Mouse (Mus musculus): ENCODE data around the gene Dlg2.

The Dlg2 gene

DNA sequence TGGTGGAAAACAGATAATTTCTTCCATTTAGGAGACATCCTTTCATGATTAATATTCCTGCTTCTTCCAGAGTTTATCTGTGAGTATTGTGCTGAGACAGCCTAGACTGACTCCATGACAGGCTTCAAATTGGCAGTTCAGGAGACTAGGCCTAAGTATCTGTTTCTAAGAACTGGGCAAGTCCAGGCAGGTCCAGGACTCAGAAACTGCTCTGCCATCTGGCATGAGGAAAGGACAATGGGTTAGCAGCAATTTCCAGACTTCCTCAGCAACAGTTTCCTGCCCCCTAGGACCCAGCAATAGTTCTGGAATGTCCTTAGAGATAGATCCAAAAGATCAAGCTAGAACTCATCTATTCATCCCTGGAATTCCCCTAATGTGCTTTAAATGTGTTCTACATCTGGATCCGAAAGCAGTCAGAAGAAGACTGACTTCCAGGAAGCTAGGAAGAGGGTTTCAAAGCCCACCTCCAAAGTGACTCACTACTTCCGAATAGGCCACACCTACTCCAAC, 64.4 kb downstream of the Dlg2 start:
- DNase-seq, result no peak

DNA sequence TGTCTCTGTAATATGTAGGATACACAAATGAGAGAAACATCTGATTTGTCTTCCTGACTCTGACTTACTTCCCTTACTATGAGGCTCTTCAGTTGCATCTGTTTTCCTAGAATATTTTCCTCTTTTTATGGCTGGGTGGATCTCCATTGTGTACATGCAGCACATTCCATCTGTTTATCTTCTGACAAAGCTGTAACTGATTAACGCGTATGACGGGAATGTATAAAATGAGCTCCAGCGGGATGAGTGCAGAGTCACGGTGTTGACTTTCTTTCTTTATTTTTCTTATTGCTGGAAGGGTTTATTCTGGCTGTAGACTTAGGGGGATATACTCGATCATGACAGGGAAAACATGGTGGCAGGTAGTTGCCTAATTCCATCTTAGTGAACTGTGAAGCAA, 76.9 kb downstream of the Dlg2 start:
- DNase-seq, result no peak

DNA sequence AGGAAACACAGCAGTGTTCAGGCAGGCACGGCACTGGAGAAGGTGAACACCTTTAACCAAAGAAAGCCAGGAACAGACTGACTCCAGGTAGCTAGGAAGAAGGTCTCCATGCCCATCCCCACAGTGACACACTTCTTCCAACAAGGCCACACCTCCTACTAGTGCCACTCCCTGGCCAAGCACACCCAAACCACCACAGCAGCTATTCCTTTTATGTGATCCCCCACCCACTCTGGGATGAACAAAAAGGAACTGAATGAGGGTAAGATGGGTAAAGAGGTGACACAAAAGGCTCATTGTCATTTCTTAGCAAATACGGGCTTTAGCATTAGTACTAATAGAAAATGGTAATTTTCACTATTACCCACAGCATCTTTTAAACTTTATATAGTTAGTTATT, 77.9 kb downstream of the Dlg2 start:
- no peak for DNase-seq

DNA sequence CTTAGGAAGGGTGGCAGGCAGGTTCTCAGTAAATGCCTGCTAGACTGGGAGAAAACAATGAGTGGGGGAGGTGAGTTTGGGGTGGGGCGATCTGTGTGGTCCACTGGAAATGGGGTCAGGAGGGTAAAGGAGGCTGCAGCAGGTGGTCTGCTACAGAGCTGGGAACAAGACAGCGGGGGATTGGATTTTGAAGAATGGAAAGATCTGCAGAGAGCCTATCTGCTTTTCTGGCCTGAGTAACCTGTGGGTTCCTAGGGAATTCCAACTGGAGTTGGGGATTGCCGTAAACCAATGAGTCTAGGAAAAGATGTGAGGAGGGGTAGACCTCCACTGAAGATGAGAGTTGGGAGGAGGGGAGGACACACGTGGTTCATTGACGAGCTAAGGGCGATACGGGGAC, 92.7 kb downstream of the Dlg2 start:
- DNase-seq, result no peak

DNA sequence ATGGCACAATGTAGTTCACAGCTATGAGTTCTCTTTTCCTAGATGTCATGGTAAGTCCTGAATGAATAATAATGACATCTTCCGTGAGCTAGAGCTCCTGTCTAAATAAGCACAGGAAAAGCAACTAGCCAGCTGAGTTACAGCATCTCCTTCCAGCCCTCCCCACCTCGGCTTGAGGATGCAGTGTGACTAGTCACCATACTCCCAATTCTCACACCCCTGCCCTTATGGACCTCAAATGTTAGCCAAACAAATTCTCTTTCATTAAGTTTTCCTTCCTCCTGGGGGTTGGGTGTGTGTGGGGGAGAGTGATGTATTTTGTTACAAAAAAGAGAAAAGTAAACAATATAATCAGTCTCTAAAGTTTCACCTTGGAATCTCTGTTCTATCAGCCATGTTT, 111.3 kb downstream of the Dlg2 start:
- no peak for DNase-seq

DNA sequence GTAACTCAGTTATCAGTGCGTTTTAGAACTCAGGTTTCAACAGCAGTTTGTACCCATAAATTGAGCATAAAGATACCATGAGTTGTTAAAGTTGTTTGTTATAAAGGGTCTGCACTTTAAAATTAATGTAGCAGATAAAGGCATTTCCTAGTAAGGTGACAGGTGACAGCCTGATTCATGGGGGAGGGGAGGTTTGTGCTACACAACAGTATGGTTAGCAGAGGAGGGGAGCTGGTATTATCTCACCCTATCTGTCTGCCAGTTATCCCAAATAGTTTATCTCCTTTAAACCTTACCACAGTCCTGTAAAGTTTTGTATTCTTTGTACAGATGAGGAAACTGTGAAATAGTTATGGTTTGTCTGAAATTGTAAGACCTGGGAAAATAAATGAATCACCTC, 111.8 kb downstream of the Dlg2 start:
- no peak for DNase-seq

DNA sequence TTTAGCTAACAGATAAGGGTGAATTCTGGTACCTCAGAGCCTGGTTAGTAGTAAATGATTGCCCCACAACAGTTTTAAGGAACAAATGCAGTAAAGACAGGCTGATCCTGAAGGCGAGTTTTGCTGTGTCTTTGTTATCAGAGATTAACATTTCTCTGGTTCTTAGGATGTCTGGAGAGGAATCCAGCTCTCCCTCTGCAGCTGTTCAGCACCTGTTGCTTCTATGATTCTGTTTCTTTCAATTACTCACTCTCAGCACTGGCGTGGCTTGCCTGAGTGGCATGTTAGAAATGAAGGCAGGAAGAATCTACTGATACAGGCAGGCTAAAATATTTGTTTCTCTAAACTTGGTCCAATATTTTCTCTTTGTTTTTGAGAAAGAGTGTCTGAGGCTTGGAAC, 133.3 kb downstream of the Dlg2 start:
- no peak for DNase-seq

DNA sequence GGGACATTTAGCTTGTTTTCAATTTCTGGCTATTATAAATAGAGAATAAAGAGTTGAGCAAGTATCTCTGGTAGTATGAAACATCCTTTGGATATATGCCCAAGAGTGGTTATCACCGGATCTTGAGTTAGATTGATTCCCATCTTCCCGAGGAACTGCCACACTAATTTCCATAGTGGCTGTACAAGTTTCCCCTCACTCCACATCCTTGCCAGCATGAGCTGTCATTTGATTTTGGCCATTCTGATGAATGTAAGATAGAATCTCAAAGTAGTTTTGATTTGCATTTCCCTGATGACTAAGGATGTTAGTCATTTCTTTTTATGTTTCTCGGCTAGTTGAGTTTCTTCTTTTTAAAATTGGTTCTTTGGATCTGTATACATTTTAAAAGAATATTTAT, 154.1 kb downstream of the Dlg2 start:
- DNase-seq, result no peak

DNA sequence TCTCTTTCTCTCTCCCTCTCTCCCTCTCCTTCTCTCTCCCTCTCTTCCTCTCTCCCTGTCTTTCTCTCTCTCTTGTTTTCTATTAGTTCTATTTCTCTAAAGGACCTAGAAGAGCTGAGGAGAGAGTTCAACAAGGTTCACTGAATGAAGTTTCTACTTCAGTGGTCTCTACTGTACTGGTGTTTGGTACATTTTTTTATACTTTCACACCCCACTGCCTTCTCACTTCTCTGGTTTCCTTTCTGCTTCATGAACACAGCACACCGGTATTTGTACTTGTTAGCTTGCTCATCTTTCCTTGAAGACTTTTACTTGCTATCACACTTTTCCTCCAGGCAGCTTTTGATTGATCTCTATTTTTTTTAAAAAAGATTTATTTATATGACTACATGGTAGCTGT, 173.0 kb downstream of the Dlg2 start:
- no peak for DNase-seq

DNA sequence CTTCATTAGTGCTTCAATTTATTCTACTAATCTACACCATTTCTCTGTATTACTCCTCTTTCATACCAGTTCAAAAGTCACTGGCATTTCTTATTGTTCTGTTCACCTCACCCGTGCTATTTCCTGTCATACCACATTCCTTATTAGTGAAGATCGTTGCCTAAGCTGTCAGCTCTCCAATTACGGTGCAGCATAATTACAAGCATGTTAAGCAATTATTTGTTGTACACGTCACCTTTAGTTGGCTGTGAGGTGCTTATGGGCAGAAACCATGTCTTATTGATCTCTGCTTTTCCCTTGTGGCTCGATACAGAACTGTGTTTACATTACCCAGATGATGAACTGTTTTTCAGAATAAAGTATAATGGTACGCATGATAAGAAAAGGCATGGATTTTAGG, 174.7 kb downstream of the Dlg2 start:
- DNase-seq, result no peak

DNA sequence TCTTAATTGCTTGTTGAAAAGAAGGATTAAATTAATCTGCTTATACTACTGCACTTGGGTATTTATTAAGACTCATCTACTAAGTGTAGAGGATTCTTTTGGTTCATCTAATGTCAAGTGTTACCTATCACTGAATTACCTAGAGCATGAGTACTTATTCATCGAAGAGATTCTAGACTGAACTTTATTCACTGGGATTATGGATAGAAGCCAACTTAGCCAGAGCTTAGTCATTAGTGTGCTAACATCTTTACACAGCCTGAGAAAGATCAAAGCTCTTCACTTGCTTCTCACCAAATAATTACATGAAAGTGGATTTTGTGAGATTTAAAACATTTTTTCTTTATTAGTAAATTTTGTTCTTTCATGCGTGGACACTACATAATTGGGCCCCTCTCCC, 175.1 kb downstream of the Dlg2 start:
- DNase-seq, result no peak

DNA sequence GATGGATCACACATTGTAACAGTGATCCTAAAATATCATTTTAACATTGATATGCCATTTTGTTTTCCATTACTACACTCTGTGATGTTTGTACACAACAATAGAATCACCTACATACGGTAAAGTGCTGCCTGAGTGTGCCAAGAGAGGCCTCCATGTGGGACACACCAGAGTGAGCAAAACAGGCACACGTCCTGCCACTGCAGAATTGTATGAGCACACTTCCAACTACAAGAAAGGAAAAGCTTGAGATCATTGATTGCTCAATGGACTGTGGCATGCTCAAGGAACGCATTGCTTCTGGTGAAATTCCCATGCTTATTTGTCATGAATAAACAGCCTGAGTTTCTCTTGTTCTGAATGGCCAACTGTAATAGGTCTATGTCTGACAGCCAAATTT, 182.1 kb downstream of the Dlg2 start:
- no peak for DNase-seq

DNA sequence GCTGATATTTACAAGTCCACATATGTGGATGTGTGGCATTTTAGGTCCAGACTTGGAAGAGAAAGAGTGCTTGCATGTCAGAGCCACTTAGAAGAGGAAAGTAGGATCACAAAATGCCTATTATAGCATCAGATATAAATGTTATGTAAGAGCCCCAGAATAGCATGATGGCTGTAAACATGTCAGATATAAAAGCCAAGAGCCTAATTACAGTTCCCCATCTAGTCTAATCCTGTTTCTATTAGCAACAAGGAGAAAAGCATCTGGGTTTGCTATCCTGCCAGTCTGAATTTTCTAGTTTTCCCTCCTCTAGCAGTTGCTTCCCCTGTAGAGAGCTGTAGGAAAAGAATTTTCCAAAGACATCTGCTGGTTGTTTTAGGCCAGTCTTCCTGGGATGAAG, 217.6 kb downstream of the Dlg2 start:
- DNase-seq, result peak; percentile 52

DNA sequence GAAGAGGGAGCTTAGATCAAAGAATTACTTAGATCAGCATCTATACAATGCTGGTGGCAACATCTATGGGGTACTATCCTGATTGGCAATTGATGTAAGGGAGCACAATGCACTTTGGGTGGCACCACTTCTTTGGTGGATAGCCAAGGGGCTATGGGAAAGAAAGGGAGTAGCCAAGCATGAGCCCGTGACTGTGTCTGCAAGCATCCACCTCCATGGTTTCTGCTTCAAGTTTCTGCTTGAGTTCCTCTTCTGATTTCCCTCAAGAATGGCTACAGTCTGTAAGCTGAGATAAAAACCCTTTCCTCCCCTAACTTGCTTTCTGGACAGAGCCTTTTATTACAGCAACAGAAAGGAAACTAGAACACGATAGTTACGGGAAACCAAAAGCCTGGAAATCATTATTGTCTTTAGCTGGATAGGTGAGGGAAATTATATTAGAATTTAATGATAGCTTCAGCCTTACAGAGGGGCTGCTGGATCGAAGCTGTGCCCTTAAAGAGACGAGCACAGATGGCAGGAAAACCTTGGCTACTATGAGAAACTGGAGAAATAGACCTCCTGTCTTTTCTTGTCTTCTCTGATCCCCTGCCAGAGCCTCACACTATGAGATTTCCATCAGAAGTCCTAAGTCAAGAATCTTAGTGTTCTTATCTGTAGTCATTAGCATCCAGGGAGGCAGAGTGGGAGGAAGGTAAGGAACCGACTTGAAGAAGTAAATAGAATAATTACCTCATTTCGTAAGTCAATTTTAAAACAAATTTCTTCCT, 219.9 kb downstream of the Dlg2 start:
- no peak for DNase-seq

DNA sequence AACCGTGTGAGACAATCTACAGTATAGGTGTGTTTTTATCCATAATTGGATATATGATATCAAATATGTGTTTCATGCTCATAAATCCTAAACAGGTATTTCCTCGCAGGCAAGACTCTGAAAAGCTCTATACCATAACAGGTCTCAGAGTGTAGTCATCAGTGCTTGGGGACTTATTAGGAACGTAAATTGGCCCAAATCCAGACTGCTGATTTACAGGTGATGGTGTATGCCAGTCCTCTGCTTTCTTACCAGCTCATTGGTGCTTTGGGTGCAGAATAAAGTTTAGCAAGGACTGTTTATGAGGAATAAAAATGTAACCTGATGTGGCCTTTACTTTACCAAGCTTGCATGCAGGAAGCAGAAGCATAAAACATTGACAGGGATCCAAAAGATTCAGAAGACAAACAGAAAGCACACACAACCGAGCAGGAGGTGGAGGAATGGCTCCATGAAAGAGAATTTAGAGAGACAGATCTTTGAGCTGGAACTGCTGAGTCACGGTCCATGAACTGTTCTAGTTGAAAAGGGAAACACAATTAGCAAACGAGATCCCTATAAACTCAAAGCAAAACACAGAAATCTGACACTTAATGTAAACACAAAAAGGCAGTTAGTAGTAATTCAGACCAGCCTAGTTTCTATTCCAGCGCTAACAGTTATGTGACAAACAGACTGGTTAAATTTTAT, 226.8 kb downstream of the Dlg2 start:
- DNase-seq, result peak; percentile 8

DNA sequence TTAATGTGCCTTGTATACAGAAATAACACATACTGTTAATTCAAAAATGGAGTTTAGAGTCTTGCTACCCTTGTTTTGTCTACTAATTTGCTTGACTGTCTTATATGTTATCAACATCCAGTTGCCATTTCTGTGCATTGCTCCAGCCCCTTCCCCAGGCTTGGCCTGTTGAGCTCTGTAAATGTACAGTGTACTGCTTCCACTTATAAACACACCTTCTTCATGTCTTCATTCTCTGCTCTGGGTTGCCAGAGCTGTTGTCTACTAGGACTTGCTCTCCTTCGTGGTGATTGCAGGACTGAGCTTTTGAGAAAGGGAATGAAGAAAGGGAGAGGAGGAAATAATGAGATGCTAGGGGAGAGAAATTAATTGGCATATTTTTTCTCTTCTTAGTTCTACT, 227.5 kb downstream of the Dlg2 start:
- no peak for DNase-seq

DNA sequence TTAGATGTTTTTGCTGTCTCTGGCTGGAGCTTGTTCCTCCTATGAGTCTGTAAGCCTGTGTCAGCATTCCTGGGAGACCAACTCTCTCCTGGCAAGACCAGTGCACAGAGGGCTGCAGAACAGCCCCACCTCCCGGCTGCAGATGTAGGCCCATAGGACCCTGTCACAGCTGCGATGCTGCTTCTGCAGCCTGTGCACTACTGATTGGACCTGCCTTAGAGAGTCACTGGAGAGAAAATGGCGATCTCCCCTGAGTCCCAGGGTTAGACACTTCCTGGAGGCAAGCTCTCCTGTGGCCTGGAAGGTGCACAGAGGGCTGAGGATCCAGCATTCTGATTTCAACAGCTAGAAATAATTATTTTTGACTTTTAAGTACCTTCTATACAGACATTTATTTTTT, 257.6 kb downstream of the Dlg2 start:
- DNase-seq, result no peak

DNA sequence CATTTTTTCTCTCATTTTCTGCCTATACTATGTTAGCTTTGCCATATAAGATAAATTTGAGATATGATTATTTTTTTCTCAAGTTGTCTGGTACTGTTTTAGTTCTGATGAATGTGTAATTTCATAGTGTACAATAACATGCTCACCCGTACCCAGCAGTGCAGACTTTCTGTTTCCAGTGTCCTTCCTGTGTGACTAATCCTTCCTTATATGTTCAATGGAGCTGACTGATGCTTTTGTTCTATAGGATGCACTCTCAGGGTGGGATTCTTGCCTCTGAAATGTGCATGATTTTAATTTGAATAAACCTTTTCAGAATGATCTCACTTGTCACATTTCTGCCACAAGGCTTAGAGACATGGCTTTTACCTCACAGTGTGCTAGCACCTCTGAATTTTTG, 259.9 kb downstream of the Dlg2 start:
- DNase-seq, result no peak

DNA sequence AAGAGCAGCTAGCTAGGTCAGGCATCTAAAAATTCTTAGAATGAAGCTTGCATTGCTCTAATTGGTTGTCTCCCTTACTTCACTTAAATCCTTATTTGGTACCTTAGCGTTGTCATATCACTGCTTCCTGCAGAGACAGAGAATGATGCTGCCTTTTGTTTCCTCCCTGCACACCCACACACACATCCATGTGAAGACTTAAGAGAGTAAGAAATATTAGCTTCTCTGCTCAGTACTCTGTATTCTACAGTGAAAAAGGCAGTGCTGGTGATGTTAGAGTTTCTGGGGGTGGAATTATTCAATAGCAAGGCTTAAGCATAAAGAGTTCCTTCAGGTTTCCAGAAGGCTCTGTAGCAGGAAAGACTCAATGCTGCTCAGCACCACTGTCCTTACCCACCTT, 272.2 kb downstream of the Dlg2 start:
- no peak for DNase-seq

DNA sequence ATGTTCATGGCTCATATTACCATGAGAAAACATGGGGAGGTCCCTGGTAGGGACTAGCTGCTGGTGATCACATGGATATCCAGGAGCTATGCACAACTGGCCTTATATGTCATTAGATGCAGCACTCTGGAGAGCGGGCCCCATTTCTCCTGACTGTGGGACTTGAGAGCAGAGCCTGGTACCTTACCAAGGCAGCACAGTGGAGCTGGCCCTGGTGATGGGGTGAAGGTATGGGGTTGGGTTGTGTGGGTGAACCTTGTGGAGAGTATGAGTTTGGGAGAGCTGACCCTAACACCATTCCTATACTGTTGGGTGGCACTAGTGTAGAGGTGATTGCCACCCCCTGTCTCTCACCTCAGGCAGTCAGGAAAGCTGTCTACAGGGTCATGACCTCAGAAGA, 311.5 kb downstream of the Dlg2 start:
- DNase-seq, result no peak

DNA sequence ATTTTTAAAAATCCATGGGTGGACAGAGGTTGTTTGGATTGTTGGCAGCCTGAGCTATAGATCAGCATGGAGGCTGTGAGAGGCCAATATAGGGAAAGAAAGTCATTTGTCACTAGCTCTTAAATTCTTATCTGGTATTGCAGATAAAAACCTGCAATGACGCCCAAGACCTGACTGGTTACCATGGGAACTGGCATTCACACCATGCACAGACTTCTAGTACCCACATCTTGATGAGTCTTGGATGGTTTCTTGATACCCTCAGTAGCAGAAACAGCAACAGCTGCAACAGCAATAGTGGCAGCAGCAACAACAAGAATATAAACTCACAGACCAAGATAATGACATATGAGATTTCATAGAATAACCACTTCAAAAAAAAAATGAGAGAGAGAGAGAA, 315.1 kb downstream of the Dlg2 start:
- no peak for DNase-seq

DNA sequence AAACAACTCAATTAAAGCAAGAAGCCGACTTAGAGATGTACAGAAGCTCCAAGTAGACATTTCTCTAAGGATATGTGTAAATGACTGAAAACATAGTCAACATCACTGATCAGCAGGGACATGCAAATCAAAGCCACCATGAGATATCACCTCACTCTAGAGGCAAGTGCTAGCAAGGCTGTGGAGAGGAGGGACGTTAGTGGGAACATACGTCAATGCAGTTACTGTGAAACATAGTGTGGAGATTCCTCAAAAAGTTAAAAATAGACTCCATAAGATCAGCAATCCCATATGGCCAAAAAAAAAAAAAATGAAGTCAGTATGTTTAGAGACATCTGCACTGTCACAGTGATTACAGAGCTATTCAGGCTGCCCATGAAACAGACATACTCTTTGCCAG, 349.2 kb downstream of the Dlg2 start:
- no peak for DNase-seq

DNA sequence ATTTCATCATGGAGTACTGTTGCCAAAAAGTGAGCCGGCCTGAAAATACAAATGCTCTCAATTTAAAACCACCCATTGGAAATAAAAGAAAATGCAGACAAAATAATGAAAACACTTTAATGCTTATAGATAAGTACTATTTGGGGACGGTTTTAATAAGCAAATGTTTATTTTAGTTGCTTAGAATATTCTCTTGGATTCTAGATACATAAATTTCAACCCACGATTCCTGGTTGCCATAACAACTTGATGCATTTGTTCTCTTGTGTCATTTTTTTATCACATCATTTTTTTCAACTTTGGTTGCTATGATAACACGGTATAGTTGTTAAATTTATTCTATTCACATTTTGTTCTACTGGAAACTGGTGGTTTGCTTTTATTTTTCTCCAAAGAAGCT, 364.8 kb downstream of the Dlg2 start:
- peak; percentile 29 for DNase-seq

All from layer of hippocampus, adult 9-11 months (tissue).